Mouse (Mus musculus): ENCODE measurements around the gene Utp11.

DNA sequence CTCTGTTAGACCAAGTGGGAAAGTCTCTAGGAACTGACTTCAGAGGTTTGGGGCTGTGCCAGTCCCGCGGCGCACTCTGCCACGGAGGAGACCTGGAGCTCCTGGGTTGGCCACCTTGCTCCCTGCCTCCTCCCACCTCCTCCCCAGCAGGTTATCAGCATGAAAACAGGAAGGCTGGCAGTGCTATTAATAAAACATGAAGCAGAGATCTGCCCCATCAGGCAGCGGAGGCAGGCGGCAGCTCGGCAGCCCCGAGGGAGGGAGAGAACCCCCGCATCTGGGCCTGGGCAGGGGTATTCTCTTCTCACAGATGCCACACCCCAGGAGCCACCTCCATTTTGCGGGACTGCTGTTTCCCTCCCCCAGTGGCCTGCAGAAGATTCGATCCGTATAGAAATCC, 53.7 kb downstream of the Utp11 start:
- TF ChIP-seq CTCF (IDR thresholded peaks at IDR 0.05; ENCODE audit: control insufficient read depth, insufficient read depth, insufficient read length) = no peak
- TF ChIP-seq USF1 (IDR thresholded peaks at IDR 0.05; ENCODE audit: low read depth) = no peak
- TF ChIP-seq MYOD1 (IDR thresholded peaks at IDR 0.05; ENCODE audit: control insufficient read depth, insufficient read length, low read depth) = no peak
- no peak for TF ChIP-seq MYOG (IDR thresholded peaks at IDR 0.05; ENCODE audit: control insufficient read depth, extremely low read depth, insufficient read length)

Data from C2C12 (cell line).